Mouse (Mus musculus) forebrain, embryonic 15.5 days (tissue): ENCODE measurements around the gene Rptor. TPM values are rescaled to one million over a fixed set of nuclear protein-coding genes. Genes with fewer than 3 reads are reported as not detected.

ENCODE experiments used
- ATAC-seq: fragments of 200-750 bp; cut with Nextera tagmentation; replicated peaks from 2 replicates; pipeline ENCODE4 v1.8.0; 2017; ENCODE audit warnings: mild to moderate bottlenecking, moderate TSS enrichment, moderate library complexity
- H3K27ac ChIP-seq: fragments of 300-500 bp; sonication (generic); replicated peaks from 2 replicates; pipeline ENCODE4 v1.5.1; 2015; ENCODE audit warnings: mild to moderate bottlenecking, inconsistent platforms
- H3K27me3 ChIP-seq: fragments of 300-500 bp; sonication (generic); 2 replicates; pipeline ENCODE4 v1.6.1; 2015; ENCODE audit warnings: inconsistent platforms
- H3K36me3 ChIP-seq: fragments of 300-500 bp; sonication (generic); 2 replicates; pipeline ENCODE4 v1.6.1; 2015; ENCODE audit warnings: mild to moderate bottlenecking, inconsistent platforms
- H3K4me1 ChIP-seq: fragments of 300-500 bp; sonication (generic); 2 replicates; pipeline ENCODE4 v1.6.1; 2015; ENCODE audit warnings: inconsistent platforms
- H3K4me2 ChIP-seq: fragments of 300-500 bp; sonication (generic); replicated peaks from 2 replicates; pipeline ENCODE4 v1.6.1; 2015; ENCODE audit warnings: mild to moderate bottlenecking, inconsistent platforms
- H3K4me3 ChIP-seq: fragments of 300-500 bp; sonication (generic); 2 replicates; pipeline ENCODE4 v1.5.1; 2015; ENCODE audit warnings: mild to moderate bottlenecking, inconsistent platforms
- H3K9ac ChIP-seq: fragments of 300-500 bp; sonication (generic); replicated peaks from 2 replicates; pipeline ENCODE4 v1.6.1; 2015; ENCODE audit warnings: mild to moderate bottlenecking, inconsistent platforms
- H3K9me3 ChIP-seq: fragments of 300-500 bp; sonication (generic); 2 replicates; pipeline ENCODE4 v1.6.1; 2016; ENCODE audit warnings: inconsistent platforms
- WGBS: fragments of 180-500 bp; shearing (Covaris S2); methylation state at CpG from one replicate; pipeline ENCODE4 v1.1.7; 2015; ENCODE audit warnings: mixed read lengths; 5-methylcytosine and 5-hydroxymethylcytosine counted together
- polyA plus RNA-seq: library from polyadenylated mRNA; unstranded; fragments of >200 nt; fragmentation: Nextera tagmentation; extraction: Ambion mirVana; gene quantifications from 2 replicates; pipeline ENCODE4 v1.2.1, GENCODE M21; 2015

The Rptor gene
- polyA plus RNA-seq, 1 experiment from 2014 or later, result 12.0 TPM

DNA sequence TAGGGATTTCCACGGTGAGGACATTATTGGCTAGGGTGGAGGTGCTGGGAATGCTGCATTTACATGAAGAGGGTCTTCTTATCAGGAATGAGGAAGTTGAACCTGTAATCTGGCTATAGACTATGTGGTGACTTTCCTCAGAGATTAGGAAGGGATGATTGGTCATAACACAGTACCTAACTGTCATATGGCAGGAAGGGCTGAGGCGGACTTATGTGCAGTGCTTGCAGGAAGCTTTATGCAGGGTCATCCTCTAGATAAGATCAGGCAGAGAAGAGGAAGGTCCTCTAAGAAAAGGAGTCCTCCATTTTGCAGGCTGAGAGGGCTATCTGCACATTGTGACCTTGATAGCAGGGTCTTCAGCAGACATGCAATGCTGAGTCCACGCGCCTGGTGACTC lies 180.9 kb downstream of the Rptor start:
- H3K4me1 ChIP-seq, result peaks cover 33% of the 10 kb centered on the region
- no peaks in the 10 kb centered on the region for H3K9me3 ChIP-seq
- no peaks in the 10 kb centered on the region for H3K36me3 ChIP-seq
- ATAC-seq, result no peak
- H3K27ac ChIP-seq, result no peak overlapping the region
- H3K9ac ChIP-seq, result no peak overlapping the region
- H3K27me3 ChIP-seq, result no peaks in the 10 kb centered on the region
- no peak overlapping the region for H3K4me3 ChIP-seq
- WGBS, result 97% methylated on average over 4 of the region's 4 CpGs
- H3K4me2 ChIP-seq, result no peak overlapping the region

DNA sequence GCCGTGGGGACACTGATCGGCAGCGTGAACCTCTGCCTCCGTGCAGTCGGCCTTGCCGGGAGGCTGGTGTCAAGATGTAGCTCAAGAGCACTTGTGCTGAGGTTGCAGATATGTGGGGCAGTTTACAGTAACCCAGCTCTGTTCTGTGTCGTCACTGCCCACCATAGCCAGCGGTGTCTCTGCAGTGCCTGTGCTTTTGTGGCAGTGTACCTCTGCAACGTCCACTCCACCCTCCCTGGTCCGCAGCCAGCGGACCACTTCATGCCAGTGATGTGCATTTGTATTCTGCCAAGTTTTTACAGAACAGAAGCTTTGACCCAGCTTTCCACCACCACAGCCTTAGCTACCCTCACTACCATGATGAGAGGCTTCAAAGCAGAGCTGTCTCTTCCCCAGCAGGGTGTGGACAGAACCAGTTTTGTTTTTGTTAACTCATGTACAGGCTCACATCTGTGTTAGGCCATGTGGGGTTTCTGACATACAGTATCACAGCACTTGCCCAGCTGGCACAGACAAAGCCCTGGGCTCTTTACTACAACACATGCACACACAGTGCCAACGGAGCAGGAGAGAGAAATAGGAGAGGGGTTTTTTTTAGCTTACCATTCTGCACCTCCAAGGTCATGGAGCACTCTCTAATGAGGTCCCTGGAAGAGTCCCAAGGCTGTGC lies 182.1 kb downstream of the Rptor start:
- no peak overlapping the region for H3K4me2 ChIP-seq
- no peak for ATAC-seq
- no peak overlapping the region for H3K4me3 ChIP-seq
- whole genome bisulfite sequencing, result 81% methylated on average over 12 of the region's 12 CpGs
- no peaks in the 10 kb centered on the region for H3K36me3 ChIP-seq
- no peaks in the 10 kb centered on the region for H3K27me3 ChIP-seq
- peaks cover 44% of the 10 kb centered on the region for H3K4me1 ChIP-seq
- H3K9ac ChIP-seq, result no peak overlapping the region
- H3K27ac ChIP-seq, result peak overlapping the region; percentile 33
- no peaks in the 10 kb centered on the region for H3K9me3 ChIP-seq

DNA sequence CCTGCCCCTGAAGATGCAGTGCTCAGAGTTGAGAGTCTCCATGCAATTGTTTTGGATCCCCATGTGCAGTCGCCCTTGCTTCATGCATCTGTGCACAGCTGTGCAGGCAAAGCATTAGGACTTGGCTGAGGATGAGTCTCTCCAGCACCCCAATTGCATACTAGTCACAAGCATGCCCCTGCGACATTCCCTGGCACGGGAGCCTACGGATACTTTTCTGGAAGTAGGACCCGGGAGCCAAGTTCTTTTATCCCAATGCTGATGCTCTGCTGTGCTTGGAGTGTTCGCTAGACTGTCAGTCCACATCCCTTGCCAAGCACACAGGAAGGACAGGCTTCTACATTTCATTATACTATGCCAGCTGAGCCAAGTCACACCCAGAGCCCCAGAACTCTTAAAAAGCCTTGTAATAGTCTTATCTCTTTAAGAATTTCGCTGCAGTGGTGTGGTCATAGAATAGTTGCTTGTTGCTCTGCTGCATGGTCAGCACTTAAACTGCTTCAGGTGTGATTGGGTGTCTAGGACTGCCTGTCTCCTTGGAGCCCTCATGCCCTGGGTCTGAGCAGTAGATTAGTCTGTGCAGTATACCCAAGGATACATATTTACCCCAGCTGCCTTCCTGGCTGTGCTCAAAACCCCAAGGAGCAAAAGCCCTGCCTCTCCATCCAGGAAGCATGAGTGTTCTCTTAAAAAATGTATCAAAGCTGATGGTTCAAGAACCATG lies 183.1 kb downstream of the Rptor start:
- Histone ChIP-seq H3K4me2 (no peak overlapping the region), H3K9ac (no peak overlapping the region), H3K4me1 (peaks cover 44% of the 10 kb centered on the region), H3K4me3 (no peak overlapping the region), H3K27me3 (no peaks in the 10 kb centered on the region), H3K9me3 (no peaks in the 10 kb centered on the region), H3K27ac (no peak overlapping the region), H3K36me3 (no peaks in the 10 kb centered on the region)
- 78% methylated on average over 7 of the region's 7 CpGs for WGBS
- ATAC-seq, result no peak

DNA sequence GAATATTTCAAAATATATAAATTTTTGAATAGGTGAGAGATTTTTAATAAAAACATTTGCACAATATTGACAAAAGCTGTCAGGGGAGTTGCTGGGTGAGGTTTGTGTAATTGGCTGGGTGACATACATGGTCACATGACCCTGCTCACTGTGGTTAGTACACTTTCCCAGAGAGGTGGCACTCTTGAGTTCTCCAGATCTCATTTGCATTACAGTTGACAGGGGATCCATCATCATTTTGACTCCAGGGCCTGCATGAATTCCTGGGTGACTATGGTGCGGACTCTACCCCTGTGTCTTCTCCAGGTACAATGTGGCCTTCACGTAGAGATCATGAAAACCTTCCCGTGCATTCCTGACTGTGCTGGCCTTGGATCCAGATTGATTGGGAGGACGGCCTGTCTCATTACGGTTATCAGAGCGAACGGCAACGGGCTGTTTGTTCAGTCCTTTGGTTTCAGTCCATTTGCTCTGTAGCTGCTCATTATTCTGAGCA lies 183.7 kb downstream of the Rptor start:
- Histone ChIP-seq H3K4me2 (no peak overlapping the region), H3K27me3 (no peaks in the 10 kb centered on the region), H3K27ac (0 out of 2 replicates have a peak overlapping the region, but pooled peaks have one; percentile 32), H3K9me3 (no peaks in the 10 kb centered on the region), H3K36me3 (no peaks in the 10 kb centered on the region), H3K9ac (no peak overlapping the region), H3K4me1 (peaks cover 44% of the 10 kb centered on the region), H3K4me3 (no peak overlapping the region)
- no peak for ATAC-seq
- 74% methylated on average over 8 of the region's 8 CpGs for WGBS

DNA sequence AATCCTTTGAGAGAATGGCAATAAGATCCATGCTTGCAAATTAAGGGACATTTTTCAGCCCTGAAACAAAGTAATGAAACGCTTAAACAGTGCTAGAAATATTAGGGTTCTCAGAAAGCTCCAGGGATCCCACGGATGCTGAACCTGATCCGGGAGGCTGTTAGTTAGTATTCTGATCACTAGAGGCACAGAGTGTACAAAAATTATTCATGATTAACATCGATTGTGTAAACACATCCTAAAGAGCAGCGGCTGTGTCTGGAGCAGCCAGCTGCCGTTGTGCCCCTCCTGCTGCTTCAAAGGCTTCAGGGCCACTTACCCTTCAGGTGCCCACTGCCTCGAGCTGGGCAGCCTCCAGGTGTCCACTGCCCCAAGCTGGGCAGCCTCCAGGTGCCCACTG lies 185.8 kb downstream of the Rptor start:
- H3K4me2 ChIP-seq, result no peak overlapping the region
- WGBS, result 41% methylated on average over 7 of the region's 7 CpGs
- H3K4me3 ChIP-seq, result no peak overlapping the region
- no peak overlapping the region; the same call in 1 of the 2 replicates for H3K9ac ChIP-seq
- H3K27ac ChIP-seq, result peak overlapping the region; percentile 61
- no peaks in the 10 kb centered on the region for H3K27me3 ChIP-seq
- no peaks in the 10 kb centered on the region for H3K9me3 ChIP-seq
- no peaks in the 10 kb centered on the region for H3K36me3 ChIP-seq
- ATAC-seq, result no peak
- H3K4me1 ChIP-seq, result peaks cover 44% of the 10 kb centered on the region

DNA sequence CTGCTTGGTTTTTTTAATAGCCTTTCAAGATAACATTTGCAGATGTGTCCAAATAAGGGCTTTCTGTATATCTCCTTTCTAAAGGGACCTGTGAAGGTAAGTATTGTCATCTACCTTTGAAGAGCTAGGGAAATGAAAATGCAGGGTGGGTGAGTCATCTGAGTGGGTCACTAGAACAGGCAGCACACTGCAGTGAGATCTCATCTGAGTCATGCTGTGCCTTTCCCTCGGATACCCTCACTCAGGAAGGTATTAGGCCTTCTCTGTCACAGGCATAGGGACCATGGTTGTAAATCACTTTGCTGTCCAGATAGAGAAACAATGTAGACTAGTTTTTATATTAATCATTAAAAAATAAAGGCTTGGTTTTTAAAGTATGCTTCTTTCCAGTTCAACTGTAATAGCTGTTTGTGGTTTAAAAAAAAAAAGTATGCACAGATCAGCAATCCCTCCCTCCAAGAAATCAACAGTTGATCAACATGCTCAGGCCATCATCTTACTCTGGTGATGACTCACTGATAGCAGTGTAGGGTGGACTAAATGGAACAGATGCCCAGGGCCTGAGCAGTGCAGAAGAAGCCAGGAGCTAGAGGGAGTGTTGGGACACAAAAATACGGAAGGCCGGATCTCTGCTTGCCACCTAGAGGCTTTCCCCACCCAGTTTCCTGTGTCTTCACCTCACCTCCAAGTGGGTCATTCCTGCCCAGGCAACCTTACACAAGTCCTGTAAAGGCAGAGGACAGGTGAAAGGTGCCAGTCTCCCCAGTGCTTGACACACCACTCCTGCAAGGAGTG lies 186.4 kb downstream of the Rptor start:
- Histone ChIP-seq H3K9ac (no peak overlapping the region; the same call in 1 of the 2 replicates), H3K4me3 (no peak overlapping the region), H3K27me3 (no peaks in the 10 kb centered on the region), H3K9me3 (no peaks in the 10 kb centered on the region), H3K36me3 (no peaks in the 10 kb centered on the region), H3K4me2 (no peak overlapping the region), H3K27ac (peak overlapping the region; percentile 61), H3K4me1 (peaks cover 44% of the 10 kb centered on the region)
- ATAC-seq, result no peak
- WGBS, result 73% methylated on average over 3 of the region's 3 CpGs

DNA sequence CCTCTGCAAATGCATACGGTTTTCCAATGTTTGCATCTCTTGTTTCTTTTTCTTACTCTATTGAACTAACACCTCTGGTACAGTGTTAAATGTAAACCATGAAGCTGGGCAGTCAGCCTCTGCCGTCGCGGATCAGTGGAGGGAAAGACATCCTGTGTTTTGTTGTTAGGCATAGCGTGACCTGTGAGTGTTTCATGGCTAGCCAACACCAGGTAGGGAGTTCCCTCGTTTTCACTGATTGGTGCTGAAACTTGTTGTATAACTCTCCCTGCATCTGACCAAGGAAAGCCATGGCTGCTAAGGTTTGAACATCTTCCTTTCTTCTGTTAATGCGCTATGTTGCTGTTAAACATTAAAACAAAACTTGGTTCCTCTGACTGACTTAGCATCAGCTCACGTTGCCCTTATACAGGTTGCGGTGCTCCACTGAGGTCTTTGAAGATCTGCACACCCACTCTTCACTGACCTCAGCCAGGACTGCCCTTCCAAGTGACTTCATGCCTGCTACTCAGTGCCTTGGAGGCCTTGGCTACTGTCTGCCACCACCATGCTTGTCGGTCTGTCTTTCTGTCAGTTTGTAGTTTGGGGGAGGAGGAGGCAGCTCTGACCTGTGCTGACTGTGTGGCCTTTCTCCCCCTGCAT lies 189.3 kb downstream of the Rptor start:
- H3K9me3 ChIP-seq, result no peaks in the 10 kb centered on the region
- H3K4me1 ChIP-seq, result peaks cover 27% of the 10 kb centered on the region
- H3K9ac ChIP-seq, result no peak overlapping the region
- no peaks in the 10 kb centered on the region for H3K27me3 ChIP-seq
- H3K4me3 ChIP-seq, result no peak overlapping the region
- ATAC-seq, result no peak
- 92% methylated on average over 10 of the region's 10 CpGs for WGBS
- H3K36me3 ChIP-seq, result no peaks in the 10 kb centered on the region
- H3K4me2 ChIP-seq, result no peak overlapping the region
- no peak overlapping the region for H3K27ac ChIP-seq

DNA sequence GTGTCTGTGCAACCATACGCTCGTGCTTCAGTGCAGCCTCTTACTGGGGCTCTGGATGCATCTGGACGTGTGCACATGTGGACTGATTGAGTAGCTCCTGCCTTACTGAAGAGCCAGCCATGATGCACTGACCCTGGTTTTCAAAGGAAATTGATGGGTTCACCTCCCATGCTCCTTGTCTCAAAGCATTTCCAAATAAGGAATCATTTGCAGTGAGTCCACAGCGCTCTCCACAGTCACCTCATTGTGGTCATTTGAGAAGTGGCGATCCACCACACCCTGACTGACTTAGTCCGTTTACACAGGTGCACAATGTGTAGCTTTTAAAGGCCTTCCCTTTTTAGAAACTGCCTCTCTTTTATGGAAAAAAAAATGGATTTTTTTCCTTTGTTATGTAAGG lies 190.7 kb downstream of the Rptor start:
- no peak overlapping the region for H3K27ac ChIP-seq
- no peak for ATAC-seq

DNA sequence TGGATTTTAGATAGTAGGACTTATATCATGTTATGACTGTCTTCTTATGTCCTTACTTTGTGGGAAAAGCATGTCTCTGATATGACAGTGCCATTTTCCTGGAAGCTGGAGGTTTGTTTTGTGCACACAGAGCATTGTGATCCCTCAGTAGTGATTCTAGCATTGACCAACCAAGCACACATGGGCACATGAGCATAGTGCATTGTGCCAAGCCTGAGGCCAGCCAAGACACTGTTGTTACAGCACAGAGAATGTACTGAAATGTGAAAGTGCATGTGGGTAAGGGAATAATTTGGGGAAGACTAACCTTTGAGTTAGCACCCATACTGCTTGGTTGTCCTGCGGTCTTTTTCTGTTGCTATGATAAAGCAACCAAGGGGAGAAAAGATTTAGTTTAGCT lies 191.3 kb downstream of the Rptor start:
- H3K4me3 ChIP-seq, result no peak overlapping the region
- ATAC-seq, result no peak
- H3K9ac ChIP-seq, result no peak overlapping the region
- no peaks in the 10 kb centered on the region for H3K36me3 ChIP-seq
- no peak overlapping the region for H3K27ac ChIP-seq
- H3K4me1 ChIP-seq, result peaks cover 19% of the 10 kb centered on the region
- no peaks in the 10 kb centered on the region for H3K27me3 ChIP-seq
- H3K4me2 ChIP-seq, result no peak overlapping the region
- no peaks in the 10 kb centered on the region for H3K9me3 ChIP-seq
- WGBS, result 100% methylated on average over 1 of the region's 1 CpGs

More for the DNA sequence above, 190.7 kb downstream of the Rptor start:
- 69% methylated on average over 6 of the region's 6 CpGs for WGBS
- Histone ChIP-seq H3K9ac (no peak overlapping the region), H3K4me3 (no peak overlapping the region), H3K27me3 (no peaks in the 10 kb centered on the region), H3K9me3 (no peaks in the 10 kb centered on the region), H3K36me3 (no peaks in the 10 kb centered on the region), H3K4me1 (peaks cover 25% of the 10 kb centered on the region), H3K4me2 (no peak overlapping the region)

DNA sequence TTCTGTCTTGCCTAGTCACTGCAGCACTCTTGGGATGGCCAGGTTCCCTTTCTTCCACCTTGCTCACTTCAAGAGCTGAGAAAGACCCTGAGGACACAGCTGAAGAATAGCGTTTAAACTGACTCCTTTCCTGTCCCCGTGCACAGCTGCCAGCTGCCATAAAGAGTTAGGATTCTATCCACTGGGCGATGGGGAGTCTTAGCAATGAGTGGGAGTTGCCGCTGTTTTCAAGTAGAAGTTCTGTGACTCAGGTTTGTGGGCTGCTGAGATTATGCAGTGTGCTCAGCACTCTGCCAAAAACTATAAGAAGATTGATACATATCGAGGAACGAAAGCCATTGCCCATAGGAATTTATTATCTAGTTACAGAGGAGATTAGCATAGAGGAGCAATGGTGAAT lies 192.0 kb downstream of the Rptor start:
- Histone ChIP-seq H3K36me3 (no peaks in the 10 kb centered on the region), H3K9ac (no peak overlapping the region), H3K9me3 (no peaks in the 10 kb centered on the region), H3K27ac (no peak overlapping the region), H3K4me2 (no peak overlapping the region), H3K4me1 (peaks cover 13% of the 10 kb centered on the region), H3K27me3 (no peaks in the 10 kb centered on the region), H3K4me3 (no peak overlapping the region)
- 83% methylated on average over 6 of the region's 6 CpGs for WGBS
- ATAC-seq, result no peak

DNA sequence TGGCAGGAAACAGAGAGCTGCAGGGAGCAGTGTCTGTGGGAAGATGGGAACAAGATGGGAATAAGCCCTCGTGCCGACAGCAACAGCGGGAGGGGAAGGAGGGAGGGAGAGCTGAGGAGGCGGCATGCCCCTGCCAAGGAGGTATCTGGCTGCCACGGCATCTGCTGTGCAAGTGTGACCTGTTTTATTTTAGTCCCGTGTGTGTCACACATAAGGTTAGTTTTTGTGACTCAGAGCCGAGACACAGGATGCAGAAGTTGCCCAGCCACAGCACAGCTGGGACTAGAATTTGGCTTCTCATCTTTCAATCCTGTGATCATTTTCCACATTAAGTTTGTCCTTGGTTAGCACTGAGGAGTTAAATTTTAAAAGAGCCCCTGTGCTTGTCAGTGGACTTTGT lies 193.7 kb downstream of the Rptor start:
- Histone ChIP-seq H3K4me3 (no peak overlapping the region), H3K9ac (no peak overlapping the region), H3K4me2 (no peak overlapping the region), H3K27me3 (no peaks in the 10 kb centered on the region), H3K36me3 (no peaks in the 10 kb centered on the region), H3K4me1 (peaks cover 11% of the 10 kb centered on the region; the same call in 1 of the 2 replicates), H3K27ac (no peak overlapping the region), H3K9me3 (no peaks in the 10 kb centered on the region)
- ATAC-seq, result no peak
- WGBS, result 44% methylated on average over 7 of the region's 7 CpGs
